ENCODE assay signal across 35 mouse cellular contexts in genomic region chr13:82225430-82225829, GRCm38 (mm10).
"Had no signal": no experiment of that assay in that cellular context is flagged by ENCODE, and none has a peak within 500 bp of the region (broad histone marks: within the 10 kb centered on the region; RNA-seq: fewer than 3 reads in every experiment).

No protein-coding gene starts in this region.

- H3K4me1 ChIP-seq: heart, embryonic 10.5 days; heart, embryonic 12.5 days; heart, embryonic 13.5 days; heart, embryonic 15.5 days; hindbrain, embryonic 10.5 days; hindbrain, embryonic 12.5 days; hindbrain, embryonic 13.5 days; hindbrain, embryonic 15.5 days; intestine, embryonic 15.5 days; kidney, embryonic 15.5 days had no signal

- H3K27me3 ChIP-seq: heart, embryonic 12.5 days; heart, embryonic 13.5 days; heart, embryonic 15.5 days; hindbrain, embryonic 12.5 days; hindbrain, embryonic 13.5 days; hindbrain, embryonic 15.5 days; intestine, embryonic 15.5 days; kidney, embryonic 15.5 days had no signal

- H3K9ac ChIP-seq: heart, embryonic 12.5 days; heart, embryonic 13.5 days; heart, embryonic 15.5 days; hindbrain, embryonic 12.5 days; hindbrain, embryonic 13.5 days; hindbrain, embryonic 14.5 days; hindbrain, embryonic 15.5 days; intestine, embryonic 15.5 days; kidney, embryonic 15.5 days had no signal

- ATAC-seq: hindbrain, embryonic 16.5 days; hindbrain, postnatal 0 days; inflammation-experienced regulatory T-cells, adult 6 months; intestine, embryonic 15.5 days; intestine, embryonic 16.5 days; intestine, postnatal 0 days had no signal

- H3K27ac ChIP-seq: heart, adult 2 months; heart, embryonic 10.5 days; heart, embryonic 13.5 days; heart, embryonic 15.5 days; hindbrain, embryonic 10.5 days; hindbrain, embryonic 12.5 days; hindbrain, embryonic 13.5 days; hindbrain, embryonic 14.5 days; hindbrain, embryonic 15.5 days; hindbrain, postnatal 0 days; intestine, embryonic 15.5 days; kidney, embryonic 15.5 days; kidney, postnatal 0 days; layer of hippocampus, adult 2 months had no signal

- H3K9me3 ChIP-seq: heart, embryonic 10.5 days; heart, embryonic 12.5 days; heart, embryonic 13.5 days; heart, embryonic 15.5 days; hindbrain, embryonic 10.5 days; hindbrain, embryonic 12.5 days; hindbrain, embryonic 13.5 days; hindbrain, embryonic 15.5 days; intestine, embryonic 15.5 days; kidney, embryonic 15.5 days had no signal

- DNase-seq: heart, adult 2 months; heart, postnatal 10 days; heart, postnatal 14 days; heart, postnatal 36 days; heart, postnatal 4 days; kidney, adult 11 months; kidney, adult 18-20 months; kidney, adult 2 months; kidney, adult 8-10 months; kidney, adult 9 months; kidney, postnatal 10 days; kidney, postnatal 14 days; kidney, postnatal 25 days; kidney, postnatal 36 days; kidney, postnatal 4 days; layer of hippocampus, adult 9-11 months had no signal

- H3K4me2 ChIP-seq: heart, embryonic 11.5 days; heart, embryonic 12.5 days; heart, embryonic 13.5 days; heart, embryonic 15.5 days; hindbrain, embryonic 12.5 days; hindbrain, embryonic 13.5 days; hindbrain, embryonic 14.5 days; hindbrain, embryonic 15.5 days; intestine, embryonic 15.5 days; kidney, embryonic 15.5 days had no signal

- H3K4me3 ChIP-seq: heart, adult 2 months; heart, embryonic 10.5 days; heart, embryonic 12.5 days; heart, embryonic 13.5 days; heart, embryonic 15.5 days; hindbrain, embryonic 10.5 days; hindbrain, embryonic 12.5 days; hindbrain, embryonic 13.5 days; hindbrain, embryonic 15.5 days; intestine, embryonic 15.5 days; kidney, embryonic 15.5 days; layer of hippocampus, adult 2 months had no signal

- H3K36me3 ChIP-seq: heart, embryonic 10.5 days; heart, embryonic 12.5 days; heart, embryonic 13.5 days; heart, embryonic 15.5 days; hindbrain, embryonic 10.5 days; hindbrain, embryonic 12.5 days; hindbrain, embryonic 13.5 days; hindbrain, embryonic 15.5 days; intestine, embryonic 15.5 days; kidney, embryonic 15.5 days had no signal
